Mouse (Mus musculus): ENCODE measurements at regions not wholly inside any gene's neighbourhood (a gene's known extent, or its start where the extent isn't known, plus 50 kb on each side); places are given as distances from the start of the nearest gene placed in this dataset.

GRCm38 (mm10) chr12:59582587-59582986 lies 363.1 kb upstream of the Fbxo33 start:
- no peak for DNase-seq

GRCm38 (mm10) chr12:59579694-59580093 lies 360.2 kb upstream of the Fbxo33 start:
- DNase-seq: no peak

- no peak for DNase-seq
Observed at GRCm38 (mm10) chr12:59563960-59564359, 344.4 kb upstream of the Fbxo33 start.

GRCm38 (mm10) chr12:59539788-59540187 lies 320.3 kb upstream of the Fbxo33 start:
- no peak for DNase-seq

- no peak for DNase-seq
Observed at GRCm38 (mm10) chr12:59530521-59530920, 311.0 kb upstream of the Fbxo33 start.

GRCm38 (mm10) chr12:59523368-59523767 lies 303.8 kb upstream of the Fbxo33 start:
- DNase-seq: no peak

GRCm38 (mm10) chr12:59521946-59522345 lies 302.4 kb upstream of the Fbxo33 start:
- DNase-seq: no peak

- DNase-seq: no peak
Observed at GRCm38 (mm10) chr12:59509857-59510256, 290.3 kb upstream of the Fbxo33 start.

- no peak for DNase-seq
Observed at GRCm38 (mm10) chr12:59509175-59509574, 289.6 kb upstream of the Fbxo33 start.

- no peak for DNase-seq
Observed at GRCm38 (mm10) chr12:59507431-59507830, 287.9 kb upstream of the Fbxo33 start.

GRCm38 (mm10) chr12:59497434-59497833 lies 277.9 kb upstream of the Fbxo33 start:
- DNase-seq: no peak

- DNase-seq: no peak
Observed at GRCm38 (mm10) chr12:59488019-59488418, 268.5 kb upstream of the Fbxo33 start.

- DNase-seq: no peak
Observed at GRCm38 (mm10) chr12:59487507-59487906, 268.0 kb upstream of the Fbxo33 start.

- peak; percentile 48 for DNase-seq
Observed at GRCm38 (mm10) chr12:59460997-59461961, 241.8 kb upstream of the Fbxo33 start.

- DNase-seq: no peak
Observed at GRCm38 (mm10) chr12:59456175-59456851, 236.8 kb upstream of the Fbxo33 start.

- DNase-seq: no peak
Observed at GRCm38 (mm10) chr12:59415051-59415450, 195.5 kb upstream of the Fbxo33 start.

GRCm38 (mm10) chr12:59411491-59411890 lies 192.0 kb upstream of the Fbxo33 start:
- DNase-seq: no peak

GRCm38 (mm10) chr12:59391103-59391502 lies 171.6 kb upstream of the Fbxo33 start:
- DNase-seq: no peak

GRCm38 (mm10) chr12:59382812-59383211 lies 163.3 kb upstream of the Fbxo33 start:
- DNase-seq: peak; percentile 14

GRCm38 (mm10) chr12:59341586-59341985 lies 122.1 kb upstream of the Fbxo33 start:
- DNase-seq: no peak

GRCm38 (mm10) chr12:59330753-59331152 lies 111.2 kb upstream of the Fbxo33 start:
- DNase-seq: no peak

- no peak for DNase-seq
Observed at GRCm38 (mm10) chr12:59312703-59313102, 93.2 kb upstream of the Fbxo33 start.

- DNase-seq: no peak
Observed at GRCm38 (mm10) chr12:59307958-59308357, 88.4 kb upstream of the Fbxo33 start.

- DNase-seq: no peak
Observed at GRCm38 (mm10) chr12:59304522-59304921, 85.0 kb upstream of the Fbxo33 start.

All from cerebellum, adult 11 months (tissue).